Mouse (Mus musculus) erythroblast, embryonic 14.5 days (primary cell): ENCODE results near the gene Scn9a.

Experiments used
- GATA1 ChIP-seq: IDR thresholded peaks from 2 replicates; pipeline ENCODE4 v1.6.1; 2012; ENCODE audit warnings: low read length, inconsistent platforms, mixed read lengths
- TAL1 ChIP-seq: IDR thresholded peaks from 3 replicates; pipeline ENCODE4 v1.6.1; 2012; ENCODE audit warnings: low read length, inconsistent platforms, mixed read lengths

DNA sequence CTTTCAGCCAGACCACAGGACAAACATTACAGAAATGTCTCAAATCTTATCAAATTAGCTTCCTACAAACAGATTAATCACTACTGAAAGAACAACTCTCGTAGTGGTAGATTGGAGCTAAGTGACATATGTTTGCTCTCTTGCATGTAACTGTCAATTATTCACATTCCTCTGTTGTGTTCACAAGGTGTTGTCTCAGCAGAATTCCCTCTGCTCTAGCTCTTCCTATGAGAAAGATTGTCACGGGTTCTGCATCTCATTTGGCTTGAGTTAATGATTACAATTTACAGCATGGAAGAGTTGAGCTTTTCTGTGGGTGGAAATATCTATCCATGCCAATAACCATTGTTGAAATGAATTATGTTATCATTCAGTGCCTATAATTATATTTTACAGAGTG, 156.4 kb downstream of the Scn9a start:
- no peak for TF ChIP-seq TAL1
- TF ChIP-seq GATA1 = no peak
